9 mouse cellular contexts compared by ENCODE assay signal in genomic region chr9:64666549-64666948, GRCm38 (mm10).
DNase-seq lines count a peak whose midpoint lies in the region; ATAC-seq lines count a peak whose summit lies in the region.
"Had no signal": no experiment of that assay in that cellular context is flagged by ENCODE, and none has a peak within 500 bp of the region (broad histone marks: within the 10 kb centered on the region; RNA-seq: fewer than 3 reads in every experiment).

No protein-coding gene starts in this region.

- no peaks in the 10 kb centered on the region for H3K36me3 ChIP-seq in heart, embryonic 11.5 days (ENCODE audit: control insufficient read depth, insufficient read depth, low read length)
- no peaks in the 10 kb centered on the region for H3K36me3 ChIP-seq in splenic B cell, adult 2 months (ENCODE audit: control insufficient read depth, insufficient read depth, low read length, poor library complexity, severe bottlenecking)
- H3K36me3 ChIP-seq: embryonic facial prominence, embryonic 13.5 days had no signal

- H3K4me1 ChIP-seq in heart, embryonic 11.5 days (ENCODE audit: control insufficient read depth, insufficient read depth, low read length) = no peaks in the 10 kb centered on the region
- H3K4me1 ChIP-seq: embryonic facial prominence, embryonic 13.5 days had no signal

- H3K27ac ChIP-seq in heart, embryonic 11.5 days (ENCODE audit: low read depth, low read length) = no peak overlapping the region
- H3K27ac ChIP-seq: embryonic facial prominence, embryonic 13.5 days had no signal

- H3K9me3 ChIP-seq in heart, embryonic 11.5 days (replicated peaks; ENCODE audit: control insufficient read depth, low read length) = no peaks in the 10 kb centered on the region
- H3K9me3 ChIP-seq: embryonic facial prominence, embryonic 13.5 days had no signal

- no peak overlapping the region for H3K4me3 ChIP-seq in heart, embryonic 11.5 days (ENCODE audit: low read depth, low read length)
- H3K4me3 ChIP-seq: embryonic facial prominence, embryonic 13.5 days had no signal

- no peak overlapping the region for H3K4me2 ChIP-seq in heart, embryonic 11.5 days
- H3K4me2 ChIP-seq: embryonic facial prominence, embryonic 13.5 days had no signal

- intact Hi-C loops in heart, postnatal 10 days (cut with DNase I) = no loop called here

- peak; percentile 14 to 42 for DNase-seq in heart, postnatal 10 days
- peak; percentile 30 for DNase-seq in ovary, postnatal 36 days (ENCODE audit: low spot score)
- DNase-seq in ovary, adult 18-20 months (ENCODE audit: low spot score) = no peak
- DNase-seq in embryo, embryonic 9.5 days (ENCODE audit: extremely low spot score) = peak; percentile 41
- DNase-seq in splenic B cell, adult 2 months (ENCODE audit: low read depth, low spot score) = peak; percentile 39
- DNase-seq in frontal cortex, adult 2 months (ENCODE audit: extremely low spot score in 1 of 2, low spot score in 1 of 2) = no peak

- 33% methylated on average over 4 of the region's 4 CpGs for WGBS in heart, embryonic 11.5 days (ENCODE audit: insufficient replicate concordance)

- no peak overlapping the region for H3K9ac ChIP-seq in heart, embryonic 11.5 days (ENCODE audit: low read depth, low read length)
- H3K9ac ChIP-seq: embryonic facial prominence, embryonic 13.5 days had no signal

- H3K27me3 ChIP-seq in heart, embryonic 11.5 days (ENCODE audit: control insufficient read depth, insufficient read depth, low read length) = peaks cover 4% of the 10 kb centered on the region; the same call in 1 of the 2 replicates
- no peaks in the 10 kb centered on the region for H3K27me3 ChIP-seq in splenic B cell, adult 2 months (ENCODE audit: control insufficient read depth, insufficient read depth, low read length, poor library complexity, severe bottlenecking)
- H3K27me3 ChIP-seq: embryonic facial prominence, embryonic 13.5 days had no signal

- no peak for ATAC-seq in heart, embryonic 11.5 days (replicated peaks; ENCODE audit: insufficient number of reproducible peaks, low FRiP score, low TSS enrichment)
- ATAC-seq in inflammation-experienced regulatory T-cells, adult 6 months = no peak

Comparison
In these comparisons a context has a peak if more than half of its experiments do, and no peak if none do; other contexts are left out.
1. DNase-seq: peak in heart, postnatal 10 days (2 of 2), ovary, postnatal 36 days (single experiment), embryo, embryonic 9.5 days (single experiment) and splenic B cell, adult 2 months (single experiment); none in ovary, adult 18-20 months (single experiment) and frontal cortex, adult 2 months (0 of 2).